Mouse (Mus musculus) ovary, adult 2 months (tissue): ENCODE results near the gene Car6. TPM values are rescaled to one million over a fixed set of nuclear protein-coding genes. Genes with fewer than 3 reads are reported as not detected.

ENCODE experiments used
- polyA plus RNA-seq: library from polyadenylated mRNA; depleted of rRNA; stranded (reverse); fragments of >200 nt; gene quantifications from 2 replicates; pipeline ENCODE4 v1.2.3, GENCODE M21; 2012; rRNA removed

Gene Car6
- polyA plus RNA-seq: not detected in 2 replicates

DNA sequence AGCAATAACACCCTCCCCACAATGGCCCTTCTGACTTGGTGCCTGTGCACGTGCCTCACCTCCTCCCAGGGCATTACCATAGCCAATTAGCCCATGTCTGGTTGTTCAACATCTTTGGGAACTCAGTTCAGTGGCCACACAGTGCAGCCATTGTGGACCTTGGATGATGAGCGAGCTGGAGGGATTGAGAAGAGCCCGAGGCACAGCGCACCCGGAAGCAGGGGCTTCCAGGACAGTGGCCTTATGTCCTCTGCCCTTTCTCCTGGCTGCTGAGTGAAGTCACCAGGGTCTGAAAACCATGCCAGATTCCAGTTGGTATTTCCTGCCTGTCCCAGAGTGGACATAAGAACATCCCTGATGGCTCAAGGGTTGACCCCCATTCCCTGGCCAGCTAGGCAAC is at the start of gene Car6:
Gene Car6, minus strand, starts transcription at position 101 of the 400 bp plus-strand sequence.

DNA sequence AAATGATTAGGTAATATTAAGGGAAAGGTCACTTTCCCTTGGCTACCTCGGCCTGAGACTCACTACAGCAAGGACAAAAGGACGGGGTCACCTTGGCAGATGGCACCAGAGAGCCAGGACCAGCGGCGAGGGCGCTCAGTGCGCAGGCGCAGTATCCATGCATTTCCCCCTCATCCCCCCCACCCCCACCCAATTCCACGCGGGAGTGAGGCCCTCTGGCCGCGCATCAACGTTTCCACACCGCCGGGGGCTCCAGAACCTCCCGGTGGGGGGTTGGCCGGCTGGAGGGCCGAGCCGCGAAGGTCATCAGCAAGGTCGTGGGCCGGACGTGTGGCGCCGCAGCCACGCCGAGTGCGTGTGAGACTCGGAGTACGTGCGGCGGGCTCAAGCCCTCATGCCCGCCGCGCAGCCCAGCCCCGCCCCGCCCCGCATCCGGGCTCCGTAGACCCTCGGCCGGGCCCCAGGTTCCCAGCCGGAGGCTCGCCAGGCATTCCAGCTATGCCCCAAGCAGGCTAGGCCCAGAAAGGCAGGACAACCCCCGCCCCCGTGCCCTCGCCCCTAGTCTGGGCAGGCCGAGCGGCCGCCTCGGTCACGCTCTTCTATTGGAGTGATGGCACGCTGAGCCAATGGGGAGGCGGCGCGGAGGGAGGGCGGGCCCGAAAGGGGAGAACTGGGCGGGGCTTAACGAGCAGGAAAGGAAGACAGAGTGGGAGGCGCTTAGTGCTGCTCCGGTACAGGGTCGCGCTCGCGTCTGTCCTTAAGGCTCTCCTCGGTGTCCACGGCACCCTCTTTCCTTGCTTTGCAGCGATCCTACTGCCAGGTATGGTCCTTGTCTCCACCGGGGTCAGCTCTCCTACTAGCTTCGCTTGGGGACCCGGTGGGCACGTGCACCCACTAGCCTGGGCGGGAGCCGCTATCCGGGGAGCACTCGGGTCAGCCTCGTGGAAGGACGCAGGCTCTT is 35.7 kb upstream of the Car6 start, which contains the start of gene Eno1:
Gene Eno1, plus strand, starts transcription at position 201 of the 961 bp plus-strand sequence.

Other genes with a start within 250 kb of the Car6 start
- gene Spsb1, start 246.3 kb downstream of the Car6 start, polyA plus RNA-seq: 228 and 262 TPM in 2 replicates
- gene H6pd, start 192.3 kb downstream of the Car6 start, polyA plus RNA-seq: 97.1 and 99.8 TPM in 2 replicates
- gene Gpr157, start 114.0 kb downstream of the Car6 start, polyA plus RNA-seq: 3.7 and 4.4 TPM in 2 replicates
- gene Slc2a5, start 82.0 kb downstream of the Car6 start, polyA plus RNA-seq: 3.5 and 3.6 TPM in 2 replicates
- gene Slc2a7, start 52.4 kb downstream of the Car6 start, polyA plus RNA-seq: 0.09 TPM in 1 of 2 replicates, not detected in the other
- gene Eno1, start 35.4 kb upstream of the Car6 start, polyA plus RNA-seq: 258 and 379 TPM in 2 replicates
- 25.8 and 39.7 TPM in 2 replicates for gene Rere, start 80.3 kb upstream of the Car6 start, polyA plus RNA-seq